Mouse (Mus musculus) gastrocnemius, postnatal 14 days (tissue): ENCODE measurements at regions not wholly inside any gene's neighbourhood (a gene's known extent, or its start where the extent isn't known, plus 50 kb on each side); places are given as distances from the start of the nearest gene placed in this dataset.

ENCODE experiments used
- DNase-seq: peaks from one replicate; pipeline ENCODE4 v3.0.0; 2021; ENCODE audit warnings: mixed read lengths
- intact Hi-C: fragments of 180-260 bp; cut with DNase I; formaldehyde crosslinking; loops from one replicate; pipeline ENCODE4 v1.15.1; 2025; ENCODE audit warnings: low total_unique reads

GRCm38 (mm10) chr16:78877941-78878340, 52.8 kb upstream of the Chodl start:
- DNase-seq, result no peak
- intact Hi-C loops, result no loop called here

GRCm38 (mm10) chr16:78859006-78859405, 71.7 kb upstream of the Chodl start:
- intact Hi-C loops, result no loop called here
- no peak for DNase-seq

- intact Hi-C loops, result no loop called here
- DNase-seq, result peak; percentile 3
Measured at GRCm38 (mm10) chr16:78830957-78831356, 99.8 kb upstream of the Chodl start.

- intact Hi-C loops, result no loop called here
- no peak for DNase-seq
Measured at GRCm38 (mm10) chr16:78827739-78828138, 103.0 kb upstream of the Chodl start.

- intact Hi-C loops, result no loop called here
- peak; percentile 3 for DNase-seq
Measured at GRCm38 (mm10) chr16:78790064-78790463, 140.7 kb upstream of the Chodl start.

GRCm38 (mm10) chr16:78759226-78759625, 171.5 kb upstream of the Chodl start:
- no peak for DNase-seq
- intact Hi-C loops, result no loop called here

GRCm38 (mm10) chr16:78737902-78738301, 161.4 kb upstream of the D16Ertd472e start:
- intact Hi-C loops, result no loop called here
- no peak for DNase-seq

- no peak for DNase-seq
- intact Hi-C loops, result no loop called here
Measured at GRCm38 (mm10) chr16:78730583-78731501, 154.3 kb upstream of the D16Ertd472e start.

- intact Hi-C loops, result no loop called here
- no peak for DNase-seq
Measured at GRCm38 (mm10) chr16:78725541-78725940, 149.0 kb upstream of the D16Ertd472e start.

GRCm38 (mm10) chr16:78709943-78710342, 133.4 kb upstream of the D16Ertd472e start:
- intact Hi-C loops, result no loop called here
- peak; percentile 4 for DNase-seq

- intact Hi-C loops, result no loop called here
- DNase-seq, result no peak
Measured at GRCm38 (mm10) chr16:78707566-78707965, 131.1 kb upstream of the D16Ertd472e start.

GRCm38 (mm10) chr16:78707165-78707564, 130.7 kb upstream of the D16Ertd472e start:
- intact Hi-C loops, result no loop called here
- no peak for DNase-seq

- no peak for DNase-seq
- intact Hi-C loops, result no loop called here
Measured at GRCm38 (mm10) chr16:78697514-78698209, 121.2 kb upstream of the D16Ertd472e start.

GRCm38 (mm10) chr16:78688251-78688650, 111.7 kb upstream of the D16Ertd472e start:
- DNase-seq, result no peak
- intact Hi-C loops, result no loop called here

- intact Hi-C loops, result no loop called here
- DNase-seq, result no peak
Measured at GRCm38 (mm10) chr16:78685160-78685559, 108.7 kb upstream of the D16Ertd472e start.

GRCm38 (mm10) chr16:78684031-78684430, 107.5 kb upstream of the D16Ertd472e start:
- intact Hi-C loops, result no loop called here
- no peak for DNase-seq

- no peak for DNase-seq
- intact Hi-C loops, result no loop called here
Measured at GRCm38 (mm10) chr16:78661126-78661525, 84.6 kb upstream of the D16Ertd472e start.

- no peak for DNase-seq
- intact Hi-C loops, result no loop called here
Measured at GRCm38 (mm10) chr16:78644710-78645109, 68.2 kb upstream of the D16Ertd472e start.

GRCm38 (mm10) chr16:78641717-78642116, 65.2 kb upstream of the D16Ertd472e start:
- intact Hi-C loops, result no loop called here

GRCm38 (mm10) chr16:78641205-78641604, 64.7 kb upstream of the D16Ertd472e start:
- intact Hi-C loops, result no loop called here
- no peak for DNase-seq

More at GRCm38 (mm10) chr16:78641717-78642116, 65.2 kb upstream of the D16Ertd472e start:
- no peak for DNase-seq

GRCm38 (mm10) chr16:78637452-78637851, 60.9 kb upstream of the D16Ertd472e start:
- no peak for DNase-seq
- intact Hi-C loops, result loop anchor here (5.0 to 10.0 kb wide), 2 partner anchors 185 to 307 kb away; no protein-coding TSS in a partner anchor
